Mouse (Mus musculus) spleen, postnatal 14 days (tissue): ENCODE measurements around the gene Olfr845.

ENCODE experiments used
- DNase-seq, 2 experiments: peaks; one replicate each; pipeline ENCODE4 v3.0.0; 2021 to 2022; ENCODE audit warnings: low spot score in 2 of 2

The Olfr845 gene

GRCm38 (mm10) chr9:19336157-19336556 lies at the start of gene Olfr845:
Gene Olfr845 (plus strand): TSS chr9:19336457.
- DNase-seq, result no peak

DNA sequence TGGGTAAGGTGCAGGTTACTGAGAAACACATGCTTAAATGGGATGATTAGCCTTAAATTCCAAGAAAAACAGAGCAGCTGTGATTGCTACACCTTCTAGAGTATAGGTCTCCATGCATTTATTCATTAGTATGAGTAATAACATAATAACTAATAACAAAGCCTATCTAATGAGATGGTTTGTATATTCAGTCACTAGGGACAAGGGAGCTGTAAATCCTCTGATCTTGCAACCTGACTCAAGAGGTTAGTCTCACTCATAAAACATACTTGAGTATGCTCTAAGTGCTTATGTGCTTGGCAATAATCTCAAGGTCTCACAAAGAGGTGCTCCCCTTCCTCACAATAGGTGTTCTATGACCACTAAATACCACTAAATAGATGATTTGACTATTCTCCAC lies 20.2 kb upstream of the Olfr845 start, which contains the start of gene Olfr844:
Olfr844 (plus strand) TSS at position 301 of the 400 bp plus-strand sequence.
- no peak for DNase-seq

DNA sequence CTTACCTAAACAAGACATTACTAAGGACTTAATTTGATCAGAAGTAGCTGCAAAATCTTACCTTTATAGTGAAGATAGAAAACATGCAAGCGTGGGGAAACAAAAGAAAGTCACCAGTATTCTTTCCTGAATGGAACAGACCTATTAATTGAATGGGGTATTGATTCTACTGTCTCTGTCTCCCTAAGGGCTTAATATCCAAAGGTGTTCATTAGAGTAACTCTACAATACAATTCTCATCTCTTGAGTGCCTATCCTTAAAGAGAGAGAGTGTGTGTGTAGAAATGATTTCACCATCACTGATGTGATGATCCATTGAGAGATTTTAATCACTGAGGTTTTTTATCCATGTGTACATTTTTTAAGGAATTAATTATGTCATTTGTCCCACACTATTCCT lies 27.6 kb downstream of the Olfr845 start, which contains the start of gene Olfr846:
Olfr846 (minus strand) TSS at position 101 of the 400 bp plus-strand sequence.
- DNase-seq, result no peak

- no peak for DNase-seq
Observed at GRCm38 (mm10) chr9:19378569-19378968, 42.3 kb downstream of the Olfr845 start, which contains the start of gene Olfr847. Gene Olfr847 (minus strand): TSS chr9:19378669.
